Mouse (Mus musculus) G1E (cell line): ENCODE results near the gene Chd5. TPM values are rescaled to one million over a fixed set of nuclear protein-coding genes. Genes with fewer than 3 reads are reported as not detected.

Experiments used
- ATAC-seq: 2 replicates; pipeline ENCODE4 v1.8.0; 2016; ENCODE audit warnings: mild to moderate bottlenecking; ENCODE audit not compliant: insufficient number of reproducible peaks, poor library complexity, low FRiP score, severe bottlenecking; ENCODE audit errors: extremely low read depth
- DNase-seq: peaks from one replicate; pipeline ENCODE4 v3.0.0; 2012; ENCODE audit warnings: low spot score
- H3K27me3 ChIP-seq: 2 replicates; pipeline ENCODE4 v1.6.1; 2012; ENCODE audit warnings: mild to moderate bottlenecking, low read length, inconsistent platforms; ENCODE audit not compliant: insufficient read depth
- H3K36me3 ChIP-seq: replicated peaks from 2 replicates; pipeline ENCODE3; 2012; ENCODE audit warnings: mild to moderate bottlenecking, inconsistent platforms
- H3K4me1 ChIP-seq: 2 replicates; pipeline ENCODE4 v1.6.1; 2012; ENCODE audit warnings: low read depth, low read length, inconsistent platforms, mixed read lengths; ENCODE audit not compliant: insufficient read depth
- H3K4me3 ChIP-seq: 2 replicates; pipeline ENCODE4 v1.5.1; 2012; ENCODE audit warnings: low read depth, mild to moderate bottlenecking, inconsistent platforms, low read length, moderate library complexity, mixed read lengths
- H3K9me3 ChIP-seq: replicated peaks from 2 replicates; pipeline ENCODE4 v1.6.1; 2012; ENCODE audit warnings: inconsistent platforms
- CTCF ChIP-seq: IDR thresholded peaks from 2 replicates; pipeline ENCODE4 v1.5.1; 2012; ENCODE audit warnings: low read depth, low read length, inconsistent platforms, mixed read lengths
- GATA1 ChIP-seq: IDR thresholded peaks from 2 replicates; pipeline ENCODE4 v1.6.1; 2012; ENCODE audit warnings: borderline replicate concordance, low read length, inconsistent platforms, mixed read lengths
- GATA2 ChIP-seq: IDR thresholded peaks from 2 replicates; pipeline ENCODE4 v1.6.1; 2012; ENCODE audit warnings: low read depth, low read length, inconsistent platforms, borderline replicate concordance
- POLR2AphosphoS5 ChIP-seq: IDR thresholded peaks from 2 replicates; pipeline ENCODE4 v1.6.1; 2012; ENCODE audit warnings: low read depth, low read length, inconsistent platforms; ENCODE audit not compliant: insufficient replicate concordance
- TAL1 ChIP-seq: conservative IDR thresholded peaks from 2 replicates; pipeline ENCODE4 v1.6.1; 2012; ENCODE audit warnings: low read depth, low read length, inconsistent platforms, mixed read lengths
- polyA plus RNA-seq: library from polyadenylated mRNA; stranded (reverse); fragments of >175 nt; gene quantifications from 2 replicates; pipeline ENCODE4 v1.2.3, GENCODE M21; 2012
- total RNA-seq, 2 experiments: library from RNA; stranded (forward) in 1 of 2; stranded (reverse) in 1 of 2; fragments of 200-1000 nt in 1 of 2; fragments of >200 nt in 1 of 2; fragmentation: Nextera tagmentation in 1 of 2; gene quantifications; 2 replicates each; pipeline ENCODE4 v1.2.3; 2014 to 2017

Chd5 gene
- total and polyA plus RNA-seq, 3 experiments, result under 0.01 to 0.01 TPM; not detected in 1

DNA sequence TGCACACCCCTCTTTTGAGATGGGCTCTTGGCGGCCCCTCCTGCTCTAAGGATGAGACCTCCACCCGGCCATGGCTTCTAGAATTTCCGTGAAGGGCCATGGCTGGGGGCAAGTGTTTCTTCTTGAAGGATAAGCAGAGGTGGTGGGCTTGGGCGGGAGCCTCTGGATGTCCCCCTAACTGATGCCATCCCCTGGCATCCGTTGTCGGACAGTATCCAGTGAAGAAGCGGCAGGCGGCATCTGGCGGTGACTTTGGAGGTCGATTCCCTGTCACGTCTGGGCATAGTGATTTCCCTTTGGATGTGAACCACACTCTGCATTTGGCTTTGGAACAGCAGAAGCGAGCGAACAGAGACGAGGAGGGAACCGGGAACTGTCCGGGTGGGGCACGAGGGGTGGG is 54.2 kb downstream of the Chd5 start:
- TF ChIP-seq GATA1 (no peak), TAL1 (no peak), POLR2AphosphoS5 (no peak), CTCF (no peak), GATA2 (no peak)
- H3K4me3 ChIP-seq, result no peak overlapping the region
- no peaks in the 10 kb centered on the region for H3K36me3 ChIP-seq

GRCm38 (mm10) chr4:152398926-152399325 is 60.5 kb downstream of the Chd5 start:
- Histone ChIP-seq H3K4me1 (no peaks in the 10 kb centered on the region), H3K36me3 (no peaks in the 10 kb centered on the region), H3K4me3 (no peak overlapping the region), H3K27me3 (no peaks in the 10 kb centered on the region), H3K9me3 (peaks cover 88% of the 10 kb centered on the region)
- TF ChIP-seq CTCF (no peak), POLR2AphosphoS5 (no peak), GATA1 (no peak), TAL1 (no peak), GATA2 (no peak)
- DNase-seq, result no peak
- ATAC-seq, result no peak

More for the DNA sequence above, 54.2 kb downstream of the Chd5 start:
- DNase-seq (no peak), ATAC-seq (no peak)
- Histone ChIP-seq H3K9me3 (peaks cover 95% of the 10 kb centered on the region), H3K4me1 (no peaks in the 10 kb centered on the region), H3K27me3 (no peaks in the 10 kb centered on the region)

DNA sequence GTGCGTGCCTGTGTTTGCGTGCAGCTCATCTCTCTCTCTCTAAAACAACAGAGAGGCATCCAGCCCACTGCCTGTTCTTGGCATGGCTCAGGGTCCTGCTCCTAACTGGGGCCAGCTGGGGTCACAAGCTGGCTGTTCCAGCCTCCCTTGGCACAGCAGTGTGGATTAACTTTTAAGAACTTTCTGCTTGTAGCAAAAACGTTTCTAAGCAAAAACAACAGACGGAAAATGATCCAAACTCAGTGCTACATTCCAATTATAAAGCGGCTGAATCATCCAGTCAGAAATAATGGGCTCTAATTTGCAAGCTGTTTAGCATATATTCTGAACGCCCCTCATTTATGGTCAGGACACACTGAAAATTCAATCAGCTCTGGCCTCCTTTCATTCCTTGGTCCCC is 66.7 kb downstream of the Chd5 start:
- no peak overlapping the region for H3K4me3 ChIP-seq
- no peaks in the 10 kb centered on the region for H3K27me3 ChIP-seq
- ATAC-seq (no peak), DNase-seq (no peak)
- peaks cover 91% of the 10 kb centered on the region for H3K9me3 ChIP-seq
- H3K36me3 ChIP-seq, result no peaks in the 10 kb centered on the region
- no peak for TF ChIP-seq CTCF
- TF ChIP-seq TAL1, result no peak
- no peak for TF ChIP-seq GATA2
- no peak for TF ChIP-seq POLR2AphosphoS5
- TF ChIP-seq GATA1, result no peak
- H3K4me1 ChIP-seq, result no peaks in the 10 kb centered on the region

GRCm38 (mm10) chr4:152405671-152406201 is 67.3 kb downstream of the Chd5 start:
- ATAC-seq (no peak), DNase-seq (no peak)
- H3K36me3 ChIP-seq, result no peaks in the 10 kb centered on the region
- no peak overlapping the region for H3K4me3 ChIP-seq
- no peaks in the 10 kb centered on the region for H3K4me1 ChIP-seq
- H3K27me3 ChIP-seq, result no peaks in the 10 kb centered on the region
- no peak for TF ChIP-seq GATA2
- no peak for TF ChIP-seq CTCF
- TF ChIP-seq TAL1, result no peak
- TF ChIP-seq POLR2AphosphoS5, result no peak
- no peak for TF ChIP-seq GATA1
- H3K9me3 ChIP-seq, result peaks cover 93% of the 10 kb centered on the region

GRCm38 (mm10) chr4:152406531-152406930 is 68.1 kb downstream of the Chd5 start:
- H3K36me3 ChIP-seq, result no peaks in the 10 kb centered on the region
- no peak for DNase-seq
- no peaks in the 10 kb centered on the region for H3K4me1 ChIP-seq
- peaks cover 93% of the 10 kb centered on the region for H3K9me3 ChIP-seq
- TF ChIP-seq CTCF, result no peak
- TF ChIP-seq GATA1, result no peak
- TF ChIP-seq GATA2, result no peak
- TF ChIP-seq TAL1, result no peak
- no peak for TF ChIP-seq POLR2AphosphoS5
- no peaks in the 10 kb centered on the region for H3K27me3 ChIP-seq
- no peak for ATAC-seq
- H3K4me3 ChIP-seq, result no peak overlapping the region

DNA sequence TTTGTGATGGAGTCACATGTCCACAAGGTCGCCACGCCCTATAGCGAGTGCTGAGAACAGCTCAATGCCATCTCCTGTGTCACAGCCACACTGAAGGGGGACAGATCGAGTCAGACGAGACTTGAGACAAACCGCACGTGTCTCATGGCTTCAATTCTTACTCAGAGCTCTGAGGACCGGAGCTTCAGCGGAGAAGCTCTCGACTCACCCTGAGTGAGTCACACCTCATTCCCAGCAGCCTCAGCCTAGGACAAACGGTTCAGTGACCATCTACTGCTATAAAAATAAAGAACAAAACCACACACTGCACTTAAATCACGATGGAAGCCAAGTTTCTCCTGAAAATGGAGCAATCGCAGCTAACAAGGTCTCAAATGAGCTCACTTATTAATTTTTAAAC is 72.5 kb downstream of the Chd5 start:
- ATAC-seq, result no peak

More for the DNA sequence above, 72.5 kb downstream of the Chd5 start:
- no peak overlapping the region for H3K4me3 ChIP-seq
- no peaks in the 10 kb centered on the region for H3K27me3 ChIP-seq
- H3K4me1 ChIP-seq, result no peaks in the 10 kb centered on the region
- no peak for DNase-seq
- H3K36me3 ChIP-seq, result no peaks in the 10 kb centered on the region
- TF ChIP-seq TAL1 (no peak), GATA1 (no peak), CTCF (no peak), POLR2AphosphoS5 (no peak)
- H3K9me3 ChIP-seq, result peaks cover 93% of the 10 kb centered on the region
